Mouse (Mus musculus): ENCODE measurements around the gene Wapl. TPM values are rescaled to one million over a fixed set of nuclear protein-coding genes. Genes with fewer than 3 reads are reported as not detected.
A peak's percentile ranks its signal among the peaks of the same experiment; 100 is the strongest.

Wapl gene
- total RNA-seq (2018; cell fraction: chromatin; rRNA removed) = 100 to 1,000 TPM; 119 to 179 (median 149) TPM
- total RNA-seq (2018; cell fraction: cytosol; rRNA removed) = 10 to 100 TPM; 62.3 to 82.8 (median 72.5) TPM
- total RNA-seq (2018; cell fraction: nucleus; rRNA removed) = 100 to 1,000 TPM in 20 of 26 experiments, 10 to 100 TPM in 6; 83.6 to 157 (median 111) TPM
- 39.9 to 47.6 TPM (median 44.0 TPM) in 3 replicates for polyA plus RNA-seq (2018)

DNA sequence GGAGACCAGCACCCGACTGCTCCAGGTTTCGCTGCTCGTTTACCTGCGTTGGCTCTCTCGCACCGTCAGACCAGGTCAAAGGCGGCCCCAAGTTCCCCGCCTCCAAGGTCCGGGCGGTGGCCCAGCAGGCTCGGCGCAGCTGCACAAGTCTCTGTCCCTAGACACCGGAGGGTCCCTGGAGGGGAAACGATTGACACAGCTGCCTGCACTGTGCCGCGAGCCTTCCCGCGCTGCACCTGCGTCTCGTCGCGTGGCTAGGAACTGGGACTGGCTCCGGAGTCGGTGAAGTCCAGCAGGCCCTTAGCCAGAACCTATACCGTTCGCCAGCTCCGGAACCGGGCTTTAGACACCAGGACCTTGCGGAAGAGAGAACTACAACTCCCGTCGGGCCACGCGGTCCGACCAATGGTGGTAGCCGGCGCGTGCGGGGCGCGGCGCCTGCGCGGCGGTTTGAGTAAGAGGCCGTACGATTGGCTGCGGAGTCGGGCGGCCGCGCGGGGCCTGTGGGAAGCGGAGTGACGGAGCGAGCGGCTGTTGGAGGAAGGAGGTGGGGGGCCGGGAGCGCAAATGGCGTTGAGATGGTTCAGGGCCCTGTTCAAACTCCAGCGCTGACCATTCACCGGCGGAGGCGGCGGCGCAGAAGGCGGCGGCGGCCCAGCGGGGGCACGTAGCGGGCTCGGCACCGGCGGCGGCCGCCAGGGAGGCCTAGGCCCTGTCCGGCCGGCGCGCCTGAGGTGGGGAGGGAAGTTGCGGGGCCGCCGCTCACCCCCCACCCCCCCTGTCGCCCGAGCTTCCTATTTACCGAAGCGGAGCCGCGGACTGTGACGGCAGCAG lies at the start of gene Wapl:
Gene Wapl (plus strand): TSS at position 534 of the 834 bp plus-strand sequence.
- no peaks in the 10 kb centered on the region for H3K36me3 ChIP-seq (ENCODE audit: inconsistent target)
- peaks cover 52% of the 10 kb centered on the region for H3K79me2 ChIP-seq (ENCODE audit: inconsistent target)
- H3K4me3 ChIP-seq (ENCODE audit: inconsistent target) = peak within 1 kb of the TSS; percentile 88
- WGBS (ENCODE audit: missing documents) = under 1% methylated on average over 83 of the region's 90 CpGs
- peak within 1 kb of the TSS; percentile 71 for H3K27ac ChIP-seq

DNA sequence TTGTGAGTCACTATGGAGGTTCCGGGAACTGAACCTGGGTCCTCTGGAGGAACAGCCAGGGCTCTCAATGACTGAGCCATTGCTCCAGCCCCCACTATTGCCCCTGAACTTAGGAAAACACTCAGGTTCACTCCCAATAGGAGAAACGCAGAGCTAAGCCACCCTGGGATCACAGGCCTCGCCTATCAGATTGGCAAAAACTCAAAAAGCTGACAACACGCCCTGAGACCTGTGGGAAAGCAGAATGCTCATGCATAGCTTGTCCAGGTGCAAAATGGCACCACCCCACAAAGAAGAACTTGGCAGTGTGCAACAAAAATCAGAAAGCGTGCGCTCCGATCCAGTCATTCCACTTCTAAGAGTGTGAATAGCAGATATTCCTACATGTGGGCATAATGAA lies 46.9 kb upstream of the Wapl start:
- Histone ChIP-seq H3K4me3 (ENCODE audit: inconsistent target) (no peak overlapping the region), H3K79me2 (ENCODE audit: inconsistent target) (no peaks in the 10 kb centered on the region), H3K36me3 (ENCODE audit: inconsistent target) (no peaks in the 10 kb centered on the region), H3K27ac (no peak overlapping the region)
- WGBS (ENCODE audit: missing documents) = 90% methylated on average over 7 of the region's 7 CpGs

DNA sequence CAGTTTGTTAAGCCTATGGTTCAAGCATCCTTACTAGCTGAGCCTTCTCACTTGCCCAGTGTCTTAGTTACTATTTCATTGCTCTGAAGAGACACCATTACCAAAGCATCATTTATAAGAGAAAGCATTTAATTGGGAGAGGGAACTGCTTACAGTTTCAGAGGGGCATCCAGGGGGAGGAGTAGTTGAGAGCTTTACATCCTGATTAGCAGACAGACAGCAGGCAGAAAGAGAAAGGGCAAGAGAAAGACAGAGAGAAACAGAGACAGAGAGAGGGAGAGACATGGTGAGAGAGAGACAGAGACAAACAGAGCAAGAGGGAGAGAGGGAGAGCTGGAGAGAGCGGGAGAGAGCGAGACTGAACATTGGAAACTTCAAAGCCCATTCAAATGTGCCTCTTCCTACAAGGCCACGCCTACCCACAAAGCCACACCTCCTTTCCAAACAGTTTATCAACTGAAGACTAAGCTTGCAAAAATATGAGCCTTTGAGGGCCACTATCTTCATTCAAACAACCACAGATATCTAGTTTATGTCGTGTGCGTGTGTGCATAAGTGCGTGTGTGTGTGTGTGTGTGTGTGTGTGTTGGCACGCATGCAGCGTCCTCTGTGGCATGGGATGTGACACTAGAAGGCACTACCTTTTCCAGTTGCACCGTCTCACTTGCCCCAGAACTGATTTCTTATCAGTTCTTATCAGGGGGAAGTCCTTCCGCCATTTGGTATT lies 40.8 kb upstream of the Wapl start:
- Histone ChIP-seq H3K79me2 (ENCODE audit: inconsistent target) (no peaks in the 10 kb centered on the region), H3K4me3 (ENCODE audit: inconsistent target) (no peak overlapping the region), H3K27ac (no peak overlapping the region), H3K36me3 (ENCODE audit: inconsistent target) (no peaks in the 10 kb centered on the region)
- WGBS (ENCODE audit: missing documents) = 72% methylated on average over 10 of the region's 10 CpGs

DNA sequence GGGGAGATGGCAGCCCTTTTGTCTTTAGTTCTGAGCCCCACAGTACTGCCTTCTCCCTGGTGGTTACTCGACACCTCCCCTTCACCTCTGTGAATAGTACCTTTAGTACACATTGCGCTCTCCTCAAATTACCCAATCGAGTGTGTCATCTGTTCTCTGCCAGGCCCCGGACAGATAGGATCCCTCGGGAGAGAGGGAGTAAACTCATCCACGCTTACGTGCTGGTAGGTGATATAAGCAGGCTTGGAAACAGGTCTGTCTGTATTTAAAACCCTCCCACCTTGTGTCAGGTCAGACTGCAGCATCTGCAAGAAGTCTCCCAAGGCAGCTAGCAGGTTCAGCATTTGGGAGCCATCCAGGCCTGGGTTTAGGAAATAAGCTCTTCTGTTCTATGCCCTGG lies 38.5 kb upstream of the Wapl start:
- Histone ChIP-seq H3K27ac (no peak overlapping the region), H3K4me3 (ENCODE audit: inconsistent target) (no peak overlapping the region), H3K79me2 (ENCODE audit: inconsistent target) (no peaks in the 10 kb centered on the region), H3K36me3 (ENCODE audit: inconsistent target) (no peaks in the 10 kb centered on the region)
- 81% methylated on average over 7 of the region's 7 CpGs for WGBS (ENCODE audit: missing documents)

DNA sequence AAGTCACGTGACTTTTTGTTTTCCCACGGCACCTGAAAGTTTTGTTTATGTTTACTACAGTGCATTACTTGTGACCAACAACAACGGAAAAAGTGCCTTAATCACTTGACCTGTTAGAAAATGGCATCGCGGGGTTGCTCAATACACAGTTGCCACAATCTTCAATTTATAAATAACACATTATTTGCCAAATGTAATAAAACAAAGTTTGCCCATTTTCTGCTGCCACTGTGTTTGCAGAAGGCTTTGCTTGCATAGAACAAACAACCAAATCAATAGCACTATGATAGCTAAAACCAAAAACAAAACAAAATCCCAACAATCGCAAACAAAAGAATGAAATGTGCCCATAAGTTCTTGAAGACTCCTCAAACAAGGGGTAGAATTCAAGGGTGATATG lies 38.0 kb upstream of the Wapl start:
- no peak overlapping the region for H3K27ac ChIP-seq
- no peaks in the 10 kb centered on the region for H3K36me3 ChIP-seq (ENCODE audit: inconsistent target)
- WGBS (ENCODE audit: missing documents) = 97% methylated on average over 4 of the region's 6 CpGs
- no peaks in the 10 kb centered on the region for H3K79me2 ChIP-seq (ENCODE audit: inconsistent target)
- H3K4me3 ChIP-seq (ENCODE audit: inconsistent target) = no peak overlapping the region

DNA sequence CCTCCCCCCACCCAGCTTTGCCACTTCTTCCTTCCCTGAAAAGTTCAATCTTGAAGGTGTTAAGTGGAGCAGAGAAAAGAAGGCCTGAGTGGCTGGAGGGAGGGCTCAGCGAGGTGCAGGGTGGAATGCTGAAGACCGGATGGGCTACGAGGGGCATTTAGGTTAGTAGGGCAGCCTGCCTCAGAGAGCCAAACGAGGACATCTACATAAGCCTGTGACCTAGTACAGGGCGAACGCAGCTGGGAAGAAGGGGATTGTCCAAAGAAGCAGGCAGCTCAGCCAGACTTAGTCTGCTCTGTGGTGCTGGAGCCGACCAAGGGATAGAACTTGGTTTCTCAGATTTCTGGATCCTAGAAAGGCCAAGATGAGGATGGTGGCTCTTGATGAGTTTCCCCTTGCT lies 29.6 kb upstream of the Wapl start:
- H3K27ac ChIP-seq = no peak overlapping the region

DNA sequence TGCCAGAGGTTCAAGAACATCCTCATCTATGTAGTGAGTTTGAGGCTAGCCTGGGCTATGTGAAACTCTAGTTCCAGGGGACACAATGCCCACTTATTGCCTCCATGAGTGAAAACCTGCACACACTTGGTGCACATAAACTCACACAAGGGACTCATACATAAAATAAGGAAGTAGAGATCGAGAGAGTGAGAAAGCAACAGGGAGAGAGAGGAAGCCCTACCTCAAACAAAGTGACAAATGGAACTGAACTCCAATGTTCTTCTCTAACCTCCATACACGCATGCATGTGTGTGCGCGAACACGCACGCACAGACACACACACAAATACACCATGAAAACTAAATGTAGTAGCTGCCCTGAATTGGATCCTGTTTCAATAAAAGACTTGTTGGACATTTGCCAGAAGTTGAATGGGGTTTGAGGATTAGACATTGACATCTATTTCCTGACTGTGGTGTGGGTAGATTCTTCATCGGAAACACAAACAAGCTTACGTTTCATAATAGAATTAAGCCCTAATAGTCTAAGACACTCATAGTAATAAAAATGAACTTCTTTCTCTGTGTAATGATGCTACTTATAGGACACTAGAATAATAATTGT lies 25.8 kb upstream of the Wapl start:
- Histone ChIP-seq H3K36me3 (ENCODE audit: inconsistent target) (no peaks in the 10 kb centered on the region), H3K4me3 (ENCODE audit: inconsistent target) (no peak overlapping the region), H3K79me2 (ENCODE audit: inconsistent target) (no peaks in the 10 kb centered on the region), H3K27ac (no peak overlapping the region)
- 45% methylated on average over 8 of the region's 8 CpGs for WGBS (ENCODE audit: missing documents)

More for the DNA sequence above, 29.6 kb upstream of the Wapl start:
- Histone ChIP-seq H3K36me3 (ENCODE audit: inconsistent target) (no peaks in the 10 kb centered on the region), H3K4me3 (ENCODE audit: inconsistent target) (no peak overlapping the region), H3K79me2 (ENCODE audit: inconsistent target) (no peaks in the 10 kb centered on the region)
- 89% methylated on average over 7 of the region's 7 CpGs for WGBS (ENCODE audit: missing documents)

DNA sequence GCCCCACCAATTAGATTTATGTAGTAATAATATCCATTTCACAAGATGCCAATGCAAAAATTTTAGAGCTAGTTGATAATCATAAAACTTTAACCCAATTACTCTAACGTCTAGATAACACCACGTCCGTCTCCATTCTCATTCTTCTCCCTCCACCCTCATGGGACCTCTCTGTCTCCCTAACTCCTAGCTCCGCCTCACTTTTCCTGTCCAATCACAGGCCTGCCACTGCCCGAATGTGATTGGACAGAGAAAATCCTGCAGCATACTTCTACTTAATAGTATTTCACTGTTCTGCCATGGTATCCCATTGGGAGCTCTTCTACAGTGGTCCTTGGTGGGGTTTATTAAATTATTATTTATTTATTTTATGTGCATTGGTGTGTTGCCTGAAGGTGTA lies 16.6 kb upstream of the Wapl start:
- 91% methylated on average over 5 of the region's 5 CpGs for WGBS (ENCODE audit: missing documents)
- Histone ChIP-seq H3K36me3 (ENCODE audit: inconsistent target) (no peaks in the 10 kb centered on the region), H3K79me2 (ENCODE audit: inconsistent target) (no peaks in the 10 kb centered on the region), H3K27ac (no peak overlapping the region), H3K4me3 (ENCODE audit: inconsistent target) (no peak overlapping the region)

DNA sequence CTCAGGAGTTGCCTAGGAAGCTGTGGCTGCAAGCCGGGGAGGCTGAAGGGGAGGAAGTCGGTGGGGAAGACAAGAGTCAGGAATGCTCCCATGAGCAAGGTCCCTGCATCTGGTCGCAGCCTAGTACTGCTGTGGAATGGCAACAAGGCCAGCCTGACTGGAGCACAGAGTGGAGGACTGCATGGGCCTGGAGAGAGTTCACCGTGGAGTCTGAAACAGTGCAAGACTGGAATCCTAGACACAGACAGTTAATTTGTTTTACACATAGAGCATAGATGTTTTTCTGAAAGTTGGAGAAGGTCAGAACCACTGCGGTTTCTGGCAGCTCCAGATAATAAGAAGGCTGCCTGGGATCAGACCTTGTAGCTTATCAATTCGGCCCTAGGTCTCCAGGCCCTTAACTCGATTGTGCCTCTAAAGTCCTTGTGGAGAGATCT lies 13.4 kb upstream of the Wapl start:
- no peak overlapping the region for H3K4me3 ChIP-seq (ENCODE audit: inconsistent target)

DNA sequence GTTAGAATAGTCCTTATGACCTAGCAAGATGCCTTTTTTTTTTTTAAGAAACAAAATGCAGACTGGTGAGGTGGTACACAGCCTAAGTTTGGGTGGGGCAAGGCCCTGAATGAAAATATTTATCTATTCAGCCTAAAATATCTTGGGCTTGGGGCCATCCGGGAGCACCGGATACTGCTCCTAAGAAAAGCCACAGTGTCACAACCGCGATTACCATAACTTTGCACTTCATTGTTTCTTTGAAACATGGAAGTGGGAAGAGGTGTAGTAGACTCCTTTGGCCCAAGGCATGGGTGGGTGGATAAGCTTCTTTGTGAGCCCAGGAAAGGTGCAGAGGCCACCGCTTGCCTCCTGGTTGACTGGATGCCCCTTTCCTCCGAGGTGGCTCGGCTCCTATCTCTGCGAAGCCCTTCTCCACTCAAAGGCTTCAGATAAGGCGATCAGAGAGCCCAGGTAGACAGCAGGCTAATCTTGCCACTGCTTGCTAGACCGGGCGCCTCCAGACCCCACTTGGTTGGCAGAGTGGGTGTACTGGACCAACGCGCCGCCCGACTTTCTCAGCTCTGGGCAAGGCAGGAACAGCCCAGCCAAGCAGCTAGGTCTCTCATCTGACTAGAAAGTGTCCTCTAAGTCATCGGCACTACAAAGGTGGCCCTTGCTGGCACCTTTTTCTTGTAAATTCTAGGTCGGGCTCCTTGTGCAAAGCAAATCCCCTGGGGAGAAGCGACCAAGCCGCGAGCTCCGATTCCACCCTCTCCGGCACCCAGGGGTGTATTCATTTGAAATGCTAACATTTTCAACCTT lies 12.7 kb upstream of the Wapl start:
- Histone ChIP-seq H3K79me2 (ENCODE audit: inconsistent target) (no peaks in the 10 kb centered on the region), H3K27ac (no peak overlapping the region), H3K36me3 (ENCODE audit: inconsistent target) (no peaks in the 10 kb centered on the region), H3K4me3 (ENCODE audit: inconsistent target) (peak overlapping the region; percentile 45; the same call in 1 of the 2 replicates)
- WGBS (ENCODE audit: missing documents) = 43% methylated on average over 22 of the region's 22 CpGs

More for the DNA sequence above, 13.4 kb upstream of the Wapl start:
- Histone ChIP-seq H3K36me3 (ENCODE audit: inconsistent target) (no peaks in the 10 kb centered on the region), H3K79me2 (ENCODE audit: inconsistent target) (no peaks in the 10 kb centered on the region), H3K27ac (no peak overlapping the region)
- 71% methylated on average over 7 of the region's 7 CpGs for WGBS (ENCODE audit: missing documents)

DNA sequence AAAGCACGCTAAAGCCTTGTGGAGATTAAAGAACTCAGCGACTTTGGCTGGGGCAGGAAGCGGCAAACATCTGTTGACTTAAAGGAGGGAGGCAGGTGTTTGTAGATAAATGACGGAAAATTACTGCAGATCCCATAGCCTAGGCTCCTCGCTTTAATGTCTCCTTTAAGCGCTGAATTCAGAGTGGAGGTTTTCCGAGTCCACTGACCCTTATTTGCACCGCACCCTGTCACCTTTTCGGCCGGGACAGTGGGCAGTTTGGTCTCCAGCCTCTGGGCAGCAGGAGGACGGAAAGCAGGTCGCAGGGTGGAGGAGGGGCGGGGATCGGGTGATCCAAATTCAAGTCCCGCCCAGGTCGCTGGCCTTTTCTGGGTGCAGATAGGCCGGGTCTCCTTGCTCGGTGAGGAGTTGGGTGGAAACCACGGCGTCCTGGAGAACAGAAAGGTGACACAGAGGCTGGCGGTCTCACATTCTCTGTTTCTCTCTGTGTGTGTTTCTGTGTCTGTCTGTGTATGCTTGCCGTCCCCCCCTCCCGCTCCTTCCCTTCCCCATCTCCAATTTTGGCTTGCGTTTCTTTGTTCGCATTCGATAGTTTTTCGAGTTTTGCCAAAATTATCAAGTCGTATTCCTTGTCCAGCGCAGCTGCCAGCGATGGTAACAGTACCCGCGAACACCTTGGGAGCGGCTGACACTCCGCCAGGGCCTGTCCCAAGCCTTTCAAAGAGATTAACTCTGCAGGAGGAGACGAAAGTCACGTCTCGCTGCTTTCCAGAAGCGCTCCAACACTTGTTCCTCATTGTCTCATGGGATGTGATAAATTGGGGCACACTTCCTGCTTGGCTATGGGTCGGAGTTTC lies 11.9 kb upstream of the Wapl start:
- no peaks in the 10 kb centered on the region for H3K79me2 ChIP-seq (ENCODE audit: inconsistent target)
- H3K4me3 ChIP-seq (ENCODE audit: inconsistent target) = peak overlapping the region; percentile 45
- no peaks in the 10 kb centered on the region for H3K36me3 ChIP-seq (ENCODE audit: inconsistent target)
- H3K27ac ChIP-seq = no peak overlapping the region
- under 1% methylated on average over 39 of the region's 39 CpGs for WGBS (ENCODE audit: missing documents)

DNA sequence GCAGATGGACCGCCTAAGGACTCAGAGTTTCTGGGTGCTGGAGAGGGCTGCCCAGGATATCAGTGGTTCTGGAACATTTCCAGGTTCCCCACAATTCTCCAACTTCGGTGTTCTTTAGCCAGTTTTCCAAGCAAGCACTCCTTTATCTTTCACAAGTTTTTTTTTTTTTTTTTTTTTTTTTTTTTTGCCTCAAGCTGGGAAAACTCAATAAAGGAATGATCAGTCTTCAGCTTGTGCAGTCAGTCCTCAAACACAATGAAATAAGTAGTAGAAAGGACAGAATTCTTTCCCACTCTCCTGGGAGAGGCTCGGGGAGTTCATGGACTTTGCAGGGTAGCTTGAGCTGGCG lies 11.3 kb upstream of the Wapl start:
- Histone ChIP-seq H3K4me3 (ENCODE audit: inconsistent target) (peak overlapping the region; percentile 45; the same call in 1 of the 2 replicates), H3K79me2 (ENCODE audit: inconsistent target) (no peaks in the 10 kb centered on the region), H3K27ac (no peak overlapping the region), H3K36me3 (ENCODE audit: inconsistent target) (no peaks in the 10 kb centered on the region)
- 45% methylated on average over 4 of the region's 4 CpGs for WGBS (ENCODE audit: missing documents)

DNA sequence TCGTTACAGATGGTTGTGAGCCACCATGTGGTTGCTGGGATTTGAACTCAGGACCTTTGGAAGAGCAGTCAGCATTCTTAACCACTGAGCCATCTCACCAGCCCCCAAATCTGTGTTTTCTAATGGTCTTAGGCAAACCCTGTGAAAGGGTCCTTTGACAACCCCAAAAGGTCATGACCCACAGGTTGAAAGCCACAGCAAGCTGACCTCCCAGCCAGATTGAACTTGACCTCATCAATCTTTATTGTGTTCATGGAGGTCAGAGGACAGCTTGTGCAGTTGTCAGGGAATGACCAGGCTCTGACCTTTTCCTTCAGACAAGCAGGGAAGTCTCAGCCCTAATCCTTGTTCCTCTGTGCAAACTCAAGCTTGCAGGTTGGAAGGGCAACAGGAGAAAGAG lies 10.3 kb upstream of the Wapl start:
- Histone ChIP-seq H3K27ac (no peak overlapping the region), H3K79me2 (ENCODE audit: inconsistent target) (no peaks in the 10 kb centered on the region), H3K36me3 (ENCODE audit: inconsistent target) (no peaks in the 10 kb centered on the region), H3K4me3 (ENCODE audit: inconsistent target) (no peak overlapping the region)
- 100% methylated on average over 1 of the region's 1 CpGs for WGBS (ENCODE audit: missing documents)
